Mouse (Mus musculus) forebrain, postnatal 0 days (tissue): ENCODE measurements around the gene Pgghg. TPM values are rescaled to one million over a fixed set of nuclear protein-coding genes. Genes with fewer than 3 reads are reported as not detected.

Source experiments
- ATAC-seq: fragments of 200-750 bp; cut with Nextera tagmentation; 2 replicates; pipeline ENCODE4 v1.8.0; 2017; ENCODE audit warnings: mild to moderate bottlenecking, moderate library complexity
- DNase-seq: peaks from one replicate; pipeline ENCODE4 v3.0.0-alpha.2; 2015
- H3K27ac ChIP-seq: fragments of 300-500 bp; sonication (generic); 2 replicates; pipeline ENCODE4 v1.5.1; 2014; ENCODE audit warnings: low read depth, mild to moderate bottlenecking, antibody characterized with exemption, low read length, moderate library complexity, mixed read lengths
- H3K27me3 ChIP-seq: fragments of 300-500 bp; sonication (generic); 2 replicates; pipeline ENCODE4 v1.6.1; 2014; ENCODE audit warnings: mild to moderate bottlenecking, low read length, mixed read lengths; ENCODE audit not compliant: insufficient read depth
- H3K36me3 ChIP-seq: fragments of 300-500 bp; sonication (generic); 2 replicates; pipeline ENCODE4 v1.6.1; 2014; ENCODE audit warnings: mild to moderate bottlenecking, moderate library complexity; ENCODE audit not compliant: insufficient read depth
- H3K4me1 ChIP-seq: fragments of 300-500 bp; sonication (generic); 2 replicates; pipeline ENCODE4 v1.6.1; 2014; ENCODE audit warnings: antibody characterized with exemption; ENCODE audit not compliant: insufficient read depth
- H3K4me2 ChIP-seq: fragments of 300-500 bp; sonication (generic); 2 replicates; pipeline ENCODE4 v1.6.1; 2014; ENCODE audit warnings: low read depth, mild to moderate bottlenecking, moderate library complexity
- H3K4me3 ChIP-seq: fragments of 300-500 bp; sonication (generic); 2 replicates; pipeline ENCODE4 v1.5.1; 2014; ENCODE audit warnings: low read depth, low read length, mixed read lengths
- H3K9ac ChIP-seq: fragments of 300-500 bp; sonication (generic); 2 replicates; pipeline ENCODE4 v1.6.1; 2014; ENCODE audit warnings: mild to moderate bottlenecking
- H3K9me3 ChIP-seq: fragments of 300-500 bp; sonication (generic); 2 replicates; pipeline ENCODE4 v1.6.1; 2016; ENCODE audit warnings: low read length
- CTCF ChIP-seq: sonication (generic); IDR thresholded peaks from 2 replicates; pipeline ENCODE4 v1.5.1; 2016; ENCODE audit warnings: antibody characterized with exemption, control low read depth, low read depth
- WGBS: fragments of 180-500 bp; shearing (Covaris S2); extraction: QIAGEN DNeasy Blood & Tissue Kit; methylation state at CpG from one replicate; pipeline ENCODE4 v1.1.7; 2014; 5-methylcytosine and 5-hydroxymethylcytosine counted together
- polyA plus RNA-seq: library from polyadenylated mRNA; unstranded; fragments of >200 nt; fragmentation: Nextera tagmentation; extraction: Ambion mirVana; gene quantifications from 2 replicates; pipeline ENCODE4 v1.2.1, GENCODE M21; 2015
- total RNA-seq: library from RNA; depleted of rRNA; stranded (reverse); fragments of >200 nt; gene quantifications from 2 replicates; pipeline ENCODE4 v1.2.3, GENCODE M21; 2014

The Pgghg gene
- total and polyA plus RNA-seq, 2 experiments from 2014 or later: 5.3 to 8.5 TPM

DNA sequence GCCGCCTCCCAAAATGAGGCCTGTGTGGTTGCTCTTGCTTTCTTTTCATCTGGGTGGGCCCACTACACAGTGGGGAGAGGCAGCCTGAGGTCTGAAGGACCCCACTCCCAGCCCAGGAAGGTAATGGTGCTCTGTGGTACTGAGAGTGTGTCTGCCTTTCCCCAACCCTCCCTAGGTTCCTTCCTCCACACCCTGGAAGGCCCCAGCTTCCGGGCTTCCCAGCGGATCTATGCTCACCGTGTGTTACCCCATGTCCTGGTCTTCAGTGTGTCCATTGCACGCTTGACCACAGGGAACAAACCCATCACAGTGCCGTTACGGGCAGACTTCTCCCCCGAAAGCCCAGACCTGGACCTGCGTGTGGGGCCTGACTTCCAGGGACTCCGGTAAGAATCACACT lies 1.6 kb downstream of the Pgghg start:
- no peak for TF ChIP-seq CTCF

DNA sequence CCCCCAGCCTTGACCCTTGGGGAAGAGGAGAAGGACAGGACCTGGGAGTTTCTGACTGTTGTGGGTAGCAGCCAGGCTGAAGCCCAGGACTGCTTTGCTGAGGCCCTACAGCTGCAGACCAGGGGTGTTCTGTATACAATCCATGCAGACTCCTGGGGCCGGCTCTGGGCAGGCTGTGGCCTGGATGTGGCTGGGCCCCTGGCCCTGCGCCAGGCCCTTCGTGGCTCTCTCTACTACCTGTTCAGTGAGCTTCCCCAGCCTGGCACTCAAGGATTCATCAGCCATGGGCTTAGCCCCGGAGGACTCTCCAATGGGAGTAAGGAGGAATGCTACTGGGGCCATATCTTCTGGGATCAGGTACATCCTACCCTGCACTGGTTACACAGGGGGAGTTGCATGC lies 2.2 kb downstream of the Pgghg start:
- Histone ChIP-seq H3K4me2 (no peak overlapping the region), H3K9ac (no peak overlapping the region), H3K27ac (no peak overlapping the region), H3K36me3 (no peaks in the 10 kb centered on the region), H3K4me1 (no peaks in the 10 kb centered on the region; the same call in 1 of the 2 replicates), H3K27me3 (no peaks in the 10 kb centered on the region), H3K4me3 (no peak overlapping the region), H3K9me3 (no peaks in the 10 kb centered on the region)
- 94% methylated on average over 4 of the region's 4 CpGs for WGBS
- no peak for TF ChIP-seq CTCF
- no peak for DNase-seq
- ATAC-seq: no peak

More for the DNA sequence above, 1.6 kb downstream of the Pgghg start:
- Histone ChIP-seq H3K4me1 (no peaks in the 10 kb centered on the region; the same call in 1 of the 2 replicates), H3K9ac (no peak overlapping the region), H3K27ac (no peak overlapping the region), H3K4me3 (no peak overlapping the region), H3K27me3 (no peaks in the 10 kb centered on the region), H3K9me3 (no peaks in the 10 kb centered on the region), H3K36me3 (no peaks in the 10 kb centered on the region), H3K4me2 (no peak overlapping the region)
- DNase-seq (no peak), ATAC-seq (no peak)
- WGBS: 92% methylated on average over 10 of the region's 10 CpGs

DNA sequence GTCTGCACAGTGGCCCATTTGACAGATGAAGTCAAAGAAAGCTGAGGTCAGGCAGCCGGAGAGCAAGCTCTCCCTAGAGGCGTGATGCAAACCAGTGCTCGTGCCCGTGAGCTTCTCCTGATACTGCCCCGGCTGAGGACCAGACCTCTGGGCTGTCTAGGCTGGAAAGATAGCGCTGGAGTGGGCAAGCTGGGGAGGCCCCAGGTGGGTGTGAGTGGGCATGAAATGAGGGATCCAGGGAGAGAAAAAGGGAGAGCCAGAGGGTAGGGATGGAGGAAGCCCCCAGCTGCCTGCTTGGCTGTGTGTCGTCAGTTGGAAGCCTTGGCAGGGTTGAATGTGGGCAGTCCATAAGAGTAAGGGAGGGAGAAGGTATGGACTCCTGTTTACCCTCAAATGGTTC lies 3.0 kb downstream of the Pgghg start:
- H3K4me2 ChIP-seq: no peak overlapping the region
- H3K9ac ChIP-seq: no peak overlapping the region
- no peak for DNase-seq
- ATAC-seq: no peak
- H3K9me3 ChIP-seq: no peaks in the 10 kb centered on the region
- no peak for TF ChIP-seq CTCF
- no peaks in the 10 kb centered on the region; the same call in 1 of the 2 replicates for H3K4me1 ChIP-seq
- H3K27ac ChIP-seq: no peak overlapping the region
- 94% methylated on average over 7 of the region's 7 CpGs for WGBS
- no peaks in the 10 kb centered on the region for H3K36me3 ChIP-seq
- no peak overlapping the region for H3K4me3 ChIP-seq
- no peaks in the 10 kb centered on the region for H3K27me3 ChIP-seq

DNA sequence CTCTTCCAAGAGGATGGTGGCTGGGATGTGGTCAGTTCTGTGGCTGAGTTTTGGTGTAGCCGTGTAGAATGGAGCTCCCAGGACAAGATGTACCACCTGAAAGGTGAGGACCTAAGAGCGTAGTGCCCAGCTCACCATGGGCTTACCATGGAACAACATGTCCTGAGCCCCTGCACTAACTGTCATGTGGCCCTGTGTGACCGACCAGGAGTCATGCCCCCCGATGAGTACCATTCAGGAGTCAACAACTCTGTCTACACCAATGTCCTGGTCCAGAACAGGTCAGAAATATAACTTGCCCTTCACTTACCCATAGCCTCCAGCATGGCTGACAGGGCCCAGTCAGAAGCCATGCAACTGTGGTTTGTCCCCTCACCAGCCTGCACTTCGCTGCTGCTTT lies 4.1 kb downstream of the Pgghg start:
- WGBS: 91% methylated on average over 5 of the region's 5 CpGs
- no peak overlapping the region for H3K4me2 ChIP-seq
- ATAC-seq (no peak), DNase-seq (no peak)
- no peaks in the 10 kb centered on the region; the same call in 1 of the 2 replicates for H3K4me1 ChIP-seq
- no peaks in the 10 kb centered on the region for H3K27me3 ChIP-seq
- no peak for TF ChIP-seq CTCF
- H3K9me3 ChIP-seq: no peaks in the 10 kb centered on the region
- no peak overlapping the region for H3K9ac ChIP-seq
- no peak overlapping the region for H3K4me3 ChIP-seq
- H3K36me3 ChIP-seq: no peaks in the 10 kb centered on the region
- H3K27ac ChIP-seq: no peak overlapping the region

GRCm38 (mm10) chr7:140946311-140946710 lies 5.1 kb downstream of the Pgghg start:
- H3K4me2 ChIP-seq: no peak overlapping the region
- no peak overlapping the region for H3K27ac ChIP-seq
- ATAC-seq: no peak
- no peak for DNase-seq
- H3K4me3 ChIP-seq: no peak overlapping the region
- 96% methylated on average over 10 of the region's 10 CpGs for WGBS
- no peaks in the 10 kb centered on the region for H3K4me1 ChIP-seq
- H3K9me3 ChIP-seq: no peaks in the 10 kb centered on the region
- H3K27me3 ChIP-seq: no peaks in the 10 kb centered on the region
- H3K9ac ChIP-seq: no peak overlapping the region
- TF ChIP-seq CTCF: no peak
- no peaks in the 10 kb centered on the region for H3K36me3 ChIP-seq

- no peak for DNase-seq
- H3K4me1 ChIP-seq: no peaks in the 10 kb centered on the region
These were observed 5.8 kb downstream of the Pgghg start for GRCm38 (mm10) chr7:140946980-140947379.

GRCm38 (mm10) chr7:140948161-140948560 lies 7.0 kb downstream of the Pgghg start:
- Histone ChIP-seq H3K4me1 (no peaks in the 10 kb centered on the region), H3K27ac (no peak overlapping the region), H3K4me2 (no peak overlapping the region), H3K36me3 (no peaks in the 10 kb centered on the region), H3K27me3 (no peaks in the 10 kb centered on the region), H3K9me3 (no peaks in the 10 kb centered on the region), H3K9ac (no peak overlapping the region), H3K4me3 (no peak overlapping the region)
- no peak for TF ChIP-seq CTCF
- ATAC-seq: no peak
- 90% methylated on average over 8 of the region's 8 CpGs for WGBS
- DNase-seq: no peak

More at GRCm38 (mm10) chr7:140946980-140947379, 5.8 kb downstream of the Pgghg start:
- no peaks in the 10 kb centered on the region for H3K27me3 ChIP-seq
- H3K36me3 ChIP-seq: no peaks in the 10 kb centered on the region
- no peak overlapping the region for H3K4me3 ChIP-seq
- H3K9ac ChIP-seq: no peak overlapping the region
- no peak for ATAC-seq
- H3K27ac ChIP-seq: no peak overlapping the region
- no peak overlapping the region for H3K4me2 ChIP-seq
- TF ChIP-seq CTCF: no peak
- no peaks in the 10 kb centered on the region for H3K9me3 ChIP-seq
- WGBS: 74% methylated on average over 7 of the region's 7 CpGs

DNA sequence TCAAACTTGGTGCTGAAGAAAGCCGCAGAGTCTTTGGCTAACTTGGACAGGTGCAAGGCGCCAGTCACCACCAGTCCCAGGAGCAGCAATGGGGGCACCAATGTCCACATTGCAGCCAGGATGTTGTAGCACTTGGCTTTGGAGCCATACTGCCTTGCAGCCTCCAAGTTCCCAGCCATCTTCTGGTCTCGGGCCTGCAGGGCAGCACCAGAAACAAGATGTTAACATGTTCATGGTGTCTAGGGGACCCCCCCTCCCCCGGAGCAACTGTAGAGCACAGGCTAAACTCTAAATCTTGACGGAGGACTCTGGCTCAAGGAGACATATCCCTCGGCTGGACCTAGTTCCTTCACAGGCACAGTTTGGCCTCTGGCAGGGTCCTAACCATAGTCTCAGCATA lies 8.1 kb downstream of the Pgghg start:
- no peaks in the 10 kb centered on the region for H3K9me3 ChIP-seq
- H3K9ac ChIP-seq: no peak overlapping the region
- 90% methylated on average over 6 of the region's 6 CpGs for WGBS
- DNase-seq (no peak), ATAC-seq (no peak)
- no peak overlapping the region for H3K27ac ChIP-seq
- H3K4me1 ChIP-seq: no peaks in the 10 kb centered on the region
- no peaks in the 10 kb centered on the region for H3K27me3 ChIP-seq
- no peak overlapping the region for H3K4me2 ChIP-seq
- H3K36me3 ChIP-seq: no peaks in the 10 kb centered on the region
- TF ChIP-seq CTCF: no peak
- H3K4me3 ChIP-seq: no peak overlapping the region
